Mouse (Mus musculus) hindbrain, embryonic 11.5 days (tissue): Measurements from ENCODE around the gene Ppm1h. TPM values are rescaled to one million over a fixed set of nuclear protein-coding genes. Genes with fewer than 3 reads are reported as not detected.

Source experiments
- ATAC-seq: fragments of 200-750 bp; cut with Nextera tagmentation; 2 replicates; pipeline ENCODE4 v1.8.0; 2017; ENCODE audit warnings: mild to moderate bottlenecking, moderate TSS enrichment, moderate library complexity; ENCODE audit not compliant: low FRiP score
- DNase-seq: peaks from one replicate; pipeline ENCODE4 v3.0.0-alpha.2; 2015; ENCODE audit warnings: low spot score
- H3K27ac ChIP-seq: fragments of 300-500 bp; sonication (generic); 2 replicates; pipeline ENCODE4 v1.5.1; 2014; ENCODE audit warnings: mild to moderate bottlenecking, low read depth, low read length
- H3K27me3 ChIP-seq: fragments of 300-500 bp; sonication (generic); 2 replicates; pipeline ENCODE4 v1.6.1; 2014; ENCODE audit warnings: mild to moderate bottlenecking, low read length, moderate library complexity, mixed read lengths; ENCODE audit not compliant: control insufficient read depth, insufficient read depth
- H3K36me3 ChIP-seq: fragments of 300-500 bp; sonication (generic); 2 replicates; pipeline ENCODE4 v1.6.1; 2014; ENCODE audit warnings: mild to moderate bottlenecking, low read length, moderate library complexity, mixed read lengths; ENCODE audit not compliant: control insufficient read depth, insufficient read depth
- H3K4me1 ChIP-seq: fragments of 300-500 bp; sonication (generic); replicated peaks from 2 replicates; pipeline ENCODE4 v1.6.1; 2014; ENCODE audit warnings: low read length, mixed read lengths; ENCODE audit not compliant: control insufficient read depth, insufficient read depth
- H3K4me2 ChIP-seq: fragments of 300-500 bp; sonication (generic); replicated peaks from 2 replicates; pipeline ENCODE4 v1.6.1; 2014; ENCODE audit warnings: mild to moderate bottlenecking, low read depth, low read length
- H3K4me3 ChIP-seq: fragments of 300-500 bp; sonication (generic); 2 replicates; pipeline ENCODE4 v1.5.1; 2014; ENCODE audit warnings: low read depth, low read length
- H3K9ac ChIP-seq: fragments of 300-500 bp; sonication (generic); 2 replicates; pipeline ENCODE4 v1.6.1; 2014; ENCODE audit warnings: low read depth, low read length
- H3K9me3 ChIP-seq: fragments of 300-500 bp; sonication (generic); 2 replicates; pipeline ENCODE4 v1.6.1; 2016; ENCODE audit warnings: low read length; ENCODE audit not compliant: control insufficient read depth
- WGBS: fragments of 180-500 bp; shearing (Covaris S2); extraction: QIAGEN DNeasy Blood & Tissue Kit; methylation state at CpG from one replicate; pipeline ENCODE4 v1.1.7; 2014; 5-methylcytosine and 5-hydroxymethylcytosine counted together
- polyA plus RNA-seq: library from polyadenylated mRNA; unstranded; fragments of >200 nt; fragmentation: Nextera tagmentation; extraction: Ambion mirVana; gene quantifications from 2 replicates; pipeline ENCODE4 v1.2.1, GENCODE M21; 2014

The Ppm1h gene
- polyA plus RNA-seq, 1 experiment from 2014 or later, result 9.7 TPM

DNA sequence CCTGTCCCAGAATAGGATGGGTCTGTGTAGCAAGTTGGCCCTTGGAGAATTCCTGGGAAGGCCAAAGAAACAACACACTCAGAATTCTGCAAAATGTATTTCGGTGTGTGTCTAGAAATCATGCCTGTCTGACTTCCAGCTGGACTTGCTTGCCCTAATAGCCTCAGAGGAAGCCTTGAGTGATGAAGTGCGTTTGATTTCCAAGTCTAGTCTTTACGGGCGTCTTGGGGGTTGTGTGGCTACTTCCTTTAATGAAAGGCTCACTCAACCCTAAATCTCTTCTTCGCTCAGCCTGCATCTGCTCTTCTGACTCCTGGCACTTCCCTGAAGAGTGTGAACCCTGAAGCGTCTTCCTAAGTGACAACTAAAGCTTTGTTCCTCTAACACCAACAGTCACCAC is 265.3 kb downstream of the Ppm1h start:
- DNase-seq, result no peak
- ATAC-seq, result no peak
- H3K36me3 ChIP-seq, result no peaks in the 10 kb centered on the region
- no peaks in the 10 kb centered on the region for H3K27me3 ChIP-seq
- H3K9ac ChIP-seq, result no peak overlapping the region
- H3K4me3 ChIP-seq, result no peak overlapping the region
- no peaks in the 10 kb centered on the region for H3K4me1 ChIP-seq
- H3K9me3 ChIP-seq, result no peaks in the 10 kb centered on the region
- H3K4me2 ChIP-seq, result no peak overlapping the region
- WGBS, result 65% methylated on average over 6 of the region's 6 CpGs
- no peak overlapping the region for H3K27ac ChIP-seq

DNA sequence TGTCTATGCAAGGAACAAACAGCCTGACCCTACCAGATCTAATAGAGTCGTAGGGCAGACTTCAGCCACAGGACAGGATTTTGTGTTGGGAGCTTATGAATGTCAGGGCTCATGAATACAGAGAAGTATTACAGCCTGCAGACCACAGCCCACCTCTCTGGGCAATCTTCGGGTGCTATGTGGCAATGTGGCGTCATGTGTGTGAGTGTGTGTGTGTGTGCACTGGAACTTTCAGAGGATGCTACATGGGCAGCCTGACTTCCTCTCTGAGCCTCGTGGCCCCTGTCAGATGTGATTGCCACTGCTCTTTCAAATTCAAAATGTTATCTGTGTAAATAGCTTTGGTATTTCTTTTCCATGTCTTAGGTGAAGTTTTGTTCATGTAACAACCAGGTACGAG is 266.3 kb downstream of the Ppm1h start:
- no peak overlapping the region for H3K27ac ChIP-seq
- ATAC-seq, result no peak
- H3K36me3 ChIP-seq, result no peaks in the 10 kb centered on the region
- H3K4me1 ChIP-seq, result no peaks in the 10 kb centered on the region
- no peak overlapping the region for H3K9ac ChIP-seq
- no peak overlapping the region for H3K4me2 ChIP-seq
- H3K9me3 ChIP-seq, result no peaks in the 10 kb centered on the region
- no peak overlapping the region for H3K4me3 ChIP-seq
- H3K27me3 ChIP-seq, result no peaks in the 10 kb centered on the region
- 82% methylated on average over 5 of the region's 5 CpGs for WGBS
- no peak for DNase-seq

DNA sequence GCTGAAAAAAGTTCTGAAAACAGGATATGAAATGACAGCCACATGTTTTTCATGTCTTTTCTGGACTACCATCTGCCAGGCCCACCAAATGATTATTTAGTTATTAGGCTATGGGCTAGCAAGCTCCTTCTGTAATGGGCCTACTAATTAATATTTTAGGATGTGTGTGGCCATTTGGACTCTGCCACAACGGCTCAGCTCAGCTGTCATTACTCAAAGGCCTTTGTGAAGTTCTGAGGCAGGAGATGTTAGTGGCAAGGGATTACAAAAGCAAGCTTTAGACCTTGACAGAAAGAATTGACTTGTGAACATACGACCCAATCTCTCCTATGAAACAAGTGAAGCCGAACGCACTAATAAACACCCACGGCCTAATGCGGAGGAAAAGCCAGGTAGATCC is 272.4 kb downstream of the Ppm1h start:
- no peak overlapping the region for H3K4me3 ChIP-seq
- H3K9ac ChIP-seq, result no peak overlapping the region
- no peaks in the 10 kb centered on the region for H3K9me3 ChIP-seq
- no peak overlapping the region for H3K4me2 ChIP-seq
- DNase-seq (no peak), ATAC-seq (no peak)
- H3K36me3 ChIP-seq, result no peaks in the 10 kb centered on the region
- WGBS, result 77% methylated on average over 6 of the region's 6 CpGs
- no peaks in the 10 kb centered on the region for H3K27me3 ChIP-seq
- no peaks in the 10 kb centered on the region for H3K4me1 ChIP-seq
- H3K27ac ChIP-seq, result no peak overlapping the region

DNA sequence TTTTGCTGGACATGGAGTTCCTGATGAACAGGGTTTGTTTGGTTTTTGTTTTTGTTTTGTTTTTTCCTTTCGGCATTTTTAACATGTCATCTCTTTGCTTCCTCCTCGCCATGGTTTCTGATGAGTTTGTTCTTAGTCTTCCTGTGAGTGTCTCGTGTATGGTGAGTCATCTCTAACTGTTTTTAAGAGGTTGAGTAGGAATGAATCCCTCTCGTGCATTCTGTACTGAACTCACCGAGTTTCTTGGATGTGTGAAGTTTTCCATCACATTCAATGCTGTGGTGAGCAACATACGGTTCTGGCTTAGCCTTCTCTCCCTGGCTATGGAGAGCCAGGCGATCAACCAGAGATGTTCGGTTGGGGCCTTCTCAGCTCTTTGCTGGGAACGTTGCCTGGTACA is 275.0 kb downstream of the Ppm1h start:
- Histone ChIP-seq H3K4me2 (no peak overlapping the region), H3K9me3 (no peaks in the 10 kb centered on the region), H3K27ac (no peak overlapping the region), H3K4me1 (no peaks in the 10 kb centered on the region), H3K4me3 (no peak overlapping the region), H3K27me3 (no peaks in the 10 kb centered on the region), H3K36me3 (no peaks in the 10 kb centered on the region), H3K9ac (no peak overlapping the region)
- DNase-seq (no peak), ATAC-seq (no peak)
- WGBS, result 92% methylated on average over 9 of the region's 9 CpGs

DNA sequence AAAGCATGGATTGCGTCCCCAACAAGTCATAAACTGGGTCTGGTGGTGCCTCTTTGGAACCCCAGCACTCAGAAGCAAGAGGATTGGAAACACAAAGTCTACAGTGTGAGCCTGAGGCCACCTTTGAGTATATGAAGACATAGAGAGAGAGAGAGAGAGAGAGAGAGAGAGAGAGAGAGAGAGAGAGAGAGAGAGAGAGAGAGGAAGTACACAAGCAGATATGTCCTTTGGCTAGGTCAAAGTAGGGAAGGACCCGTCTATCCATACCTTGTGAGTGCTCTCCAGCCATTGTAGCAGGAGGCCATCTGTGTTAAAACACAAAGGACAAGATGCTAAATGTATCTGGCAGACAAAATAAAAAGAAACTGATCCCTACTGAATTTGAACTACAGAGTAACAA is 279.4 kb downstream of the Ppm1h start:
- Histone ChIP-seq H3K27me3 (no peaks in the 10 kb centered on the region), H3K4me3 (no peak overlapping the region), H3K9ac (no peak overlapping the region), H3K27ac (no peak overlapping the region), H3K36me3 (no peaks in the 10 kb centered on the region), H3K4me2 (no peak overlapping the region), H3K9me3 (no peaks in the 10 kb centered on the region), H3K4me1 (no peaks in the 10 kb centered on the region)
- no peak for ATAC-seq
- WGBS, result 79% methylated on average over 2 of the region's 2 CpGs
- DNase-seq, result no peak

DNA sequence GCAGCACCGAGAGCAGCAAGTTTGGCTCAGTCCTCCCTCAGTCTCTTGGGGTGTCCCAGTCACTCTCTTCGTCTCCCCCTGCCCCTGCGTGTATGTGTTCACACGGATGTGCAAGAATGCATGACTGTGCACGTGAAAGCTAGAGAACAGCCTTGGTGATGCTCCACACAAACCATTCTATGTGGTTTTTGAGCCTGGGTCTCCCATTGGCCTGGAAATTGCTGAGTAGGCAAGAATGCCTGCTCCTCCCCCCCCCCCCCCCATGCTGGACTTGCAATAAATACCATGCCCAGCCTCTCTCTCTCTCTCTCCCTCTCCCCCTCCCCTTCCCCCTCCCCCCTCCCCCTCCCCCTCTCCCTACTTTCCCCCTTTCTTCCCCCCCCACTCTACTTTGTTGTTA is 280.1 kb downstream of the Ppm1h start:
- ATAC-seq (no peak), DNase-seq (no peak)
- Histone ChIP-seq H3K9me3 (no peaks in the 10 kb centered on the region), H3K36me3 (no peaks in the 10 kb centered on the region), H3K4me3 (no peak overlapping the region), H3K4me2 (no peak overlapping the region), H3K27ac (no peak overlapping the region), H3K4me1 (peaks cover 3% of the 10 kb centered on the region; the same call in 1 of the 2 replicates), H3K27me3 (no peaks in the 10 kb centered on the region), H3K9ac (no peak overlapping the region)
- 91% methylated on average over 5 of the region's 5 CpGs for WGBS

DNA sequence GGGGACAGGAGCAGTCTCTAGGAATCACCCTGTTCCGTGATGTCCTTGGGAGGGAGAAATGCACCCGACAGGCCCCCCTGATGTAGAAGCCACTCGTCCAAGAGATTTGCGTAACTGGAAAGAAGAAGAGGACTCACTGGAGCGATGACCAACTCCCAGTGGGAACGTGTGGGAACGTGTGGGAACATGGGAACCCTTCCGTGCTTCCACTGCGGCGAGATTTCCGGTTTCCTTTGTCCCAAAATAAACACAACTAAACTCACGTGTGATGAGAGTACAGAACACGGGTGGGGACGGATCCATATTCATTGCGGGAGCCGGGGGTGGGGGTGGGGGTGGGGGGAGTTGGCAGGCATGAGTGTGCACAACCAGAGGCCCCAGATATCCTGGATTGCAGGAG is 281.7 kb downstream of the Ppm1h start:
- H3K4me3 ChIP-seq, result no peak overlapping the region
- WGBS, result 86% methylated on average over 16 of the region's 16 CpGs
- peaks cover 10% of the 10 kb centered on the region; the same call in 1 of the 2 replicates for H3K4me1 ChIP-seq
- no peaks in the 10 kb centered on the region for H3K36me3 ChIP-seq
- H3K4me2 ChIP-seq, result no peak overlapping the region
- no peak for ATAC-seq
- no peak overlapping the region for H3K27ac ChIP-seq
- no peaks in the 10 kb centered on the region for H3K27me3 ChIP-seq
- no peak overlapping the region for H3K9ac ChIP-seq
- no peak for DNase-seq
- no peaks in the 10 kb centered on the region for H3K9me3 ChIP-seq

DNA sequence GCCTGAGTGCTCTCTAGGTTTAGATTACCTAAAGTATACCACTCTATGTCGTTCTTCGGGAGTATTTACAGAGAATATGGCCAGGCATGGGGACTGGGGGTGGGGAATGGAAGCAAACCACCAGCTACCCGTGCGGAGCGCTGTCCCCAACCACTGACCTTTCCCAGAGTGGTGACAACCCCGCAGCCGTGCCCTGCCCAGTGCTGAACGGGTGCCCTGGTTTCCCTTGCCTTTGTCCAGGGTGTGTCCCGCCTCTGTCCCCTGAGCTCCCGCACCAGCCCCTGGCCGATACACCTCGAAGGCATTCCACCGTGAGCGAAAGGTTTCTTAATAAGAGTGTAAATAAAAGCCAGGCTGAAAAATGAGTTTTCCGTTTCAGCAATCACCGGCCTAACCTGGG is 282.2 kb downstream of the Ppm1h start:
- Histone ChIP-seq H3K36me3 (no peaks in the 10 kb centered on the region), H3K27ac (0 out of 2 replicates have a peak overlapping the region, but pooled peaks have one; percentile 10), H3K9ac (no peak overlapping the region), H3K27me3 (no peaks in the 10 kb centered on the region), H3K4me2 (no peak overlapping the region), H3K9me3 (no peaks in the 10 kb centered on the region), H3K4me3 (no peak overlapping the region), H3K4me1 (peaks cover 10% of the 10 kb centered on the region; the same call in 1 of the 2 replicates)
- DNase-seq (no peak), ATAC-seq (no peak)
- WGBS, result 65% methylated on average over 16 of the region's 16 CpGs

DNA sequence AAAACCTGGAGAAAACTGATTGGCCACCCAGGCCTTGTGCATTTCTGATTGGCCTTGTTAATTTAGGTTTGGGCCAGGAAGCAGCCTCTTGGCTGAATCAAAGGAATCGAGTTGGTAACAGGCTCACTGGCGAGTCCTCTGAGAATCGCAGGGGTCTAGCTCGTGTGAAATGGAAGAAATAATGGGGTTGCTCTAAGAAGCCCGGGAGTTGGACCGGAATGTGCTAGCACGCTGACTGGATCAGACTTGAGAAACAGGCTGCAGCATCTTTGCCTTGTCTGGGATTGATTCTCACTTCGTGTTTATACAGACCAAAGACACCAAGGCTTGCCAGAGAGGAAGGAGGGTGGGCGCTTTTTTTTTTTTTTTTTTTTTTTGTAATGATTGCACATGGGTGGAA is 282.9 kb downstream of the Ppm1h start:
- ATAC-seq (no peak), DNase-seq (no peak)
- no peak overlapping the region for H3K4me3 ChIP-seq
- H3K27me3 ChIP-seq, result no peaks in the 10 kb centered on the region
- no peaks in the 10 kb centered on the region for H3K9me3 ChIP-seq
- no peak overlapping the region for H3K27ac ChIP-seq
- H3K4me1 ChIP-seq, result peaks cover 10% of the 10 kb centered on the region; the same call in 1 of the 2 replicates
- no peak overlapping the region for H3K4me2 ChIP-seq
- no peak overlapping the region for H3K9ac ChIP-seq
- no peaks in the 10 kb centered on the region for H3K36me3 ChIP-seq
- WGBS, result 73% methylated on average over 9 of the region's 9 CpGs
